Mouse (Mus musculus): ENCODE data around the gene Ahsg.

DNA sequence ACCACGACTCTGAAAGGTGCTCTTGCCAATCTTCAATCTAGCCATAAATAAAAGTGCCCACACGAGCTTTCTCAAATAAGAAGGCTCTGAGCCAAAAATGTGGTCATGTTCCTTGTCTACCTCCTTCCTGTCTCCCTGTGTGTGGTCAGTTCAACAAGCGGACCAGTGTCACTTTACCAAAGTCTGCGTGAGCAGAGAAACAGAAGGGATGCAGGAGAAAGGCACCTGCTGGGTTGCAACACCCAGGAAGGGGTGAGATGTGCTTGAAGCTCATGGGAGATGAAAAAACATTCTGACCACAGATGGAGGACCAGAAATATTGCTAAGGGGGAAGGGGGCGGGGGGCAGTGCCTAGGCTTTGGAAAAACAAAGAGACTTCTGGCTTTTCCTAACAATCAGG, 8.3 kb downstream of the Ahsg start:
- TF ChIP-seq EP300 (IDR thresholded peaks at IDR 0.05; ENCODE audit: low read depth in 1 of 2, low read length in 2 of 2) (no peak), MAX (IDR thresholded peaks at IDR 0.05; ENCODE audit: low read length) (no peak), HCFC1 (IDR thresholded peaks at IDR 0.05; ENCODE audit: low read depth, low read length) (no peak), KAT2A (conservative IDR thresholded peaks at IDR 0.05; ENCODE audit: low read depth, low read length) (no peak), POLR2A (IDR thresholded peaks at IDR 0.05; ENCODE audit: control insufficient read depth in 1 of 2, insufficient read depth in 1 of 2, low read depth in 1 of 2, low read length in 2 of 2, poor library complexity in 1 of 2) (no peak), CTCF (IDR thresholded peaks at IDR 0.05 in 2 of 3, conservative IDR thresholded peaks at IDR 0.05 in 1 of 3; ENCODE audit: control insufficient read depth in 1 of 3, insufficient read depth in 1 of 3, low read depth in 2 of 3, low read length in 3 of 3, poor library complexity in 1 of 3, severe bottlenecking in 1 of 3) (no peak), TBP (IDR thresholded peaks at IDR 0.05; ENCODE audit: low read depth, low read length) (no peak), GATA1 (IDR thresholded peaks at IDR 0.05; ENCODE audit: low read depth, low read length) (no peak)

Measured in MEL (cell line).